Mouse (Mus musculus) liver, adult (tissue): Measurements from ENCODE around the gene Prlhr.

ENCODE experiments used
- GATA4 ChIP-seq: IDR thresholded peaks from 2 replicates; pipeline ENCODE4 v1.6.1; 2014; ENCODE audit warnings: mild to moderate bottlenecking, low read length; ENCODE audit not compliant: insufficient replicate concordance

The Prlhr gene

DNA sequence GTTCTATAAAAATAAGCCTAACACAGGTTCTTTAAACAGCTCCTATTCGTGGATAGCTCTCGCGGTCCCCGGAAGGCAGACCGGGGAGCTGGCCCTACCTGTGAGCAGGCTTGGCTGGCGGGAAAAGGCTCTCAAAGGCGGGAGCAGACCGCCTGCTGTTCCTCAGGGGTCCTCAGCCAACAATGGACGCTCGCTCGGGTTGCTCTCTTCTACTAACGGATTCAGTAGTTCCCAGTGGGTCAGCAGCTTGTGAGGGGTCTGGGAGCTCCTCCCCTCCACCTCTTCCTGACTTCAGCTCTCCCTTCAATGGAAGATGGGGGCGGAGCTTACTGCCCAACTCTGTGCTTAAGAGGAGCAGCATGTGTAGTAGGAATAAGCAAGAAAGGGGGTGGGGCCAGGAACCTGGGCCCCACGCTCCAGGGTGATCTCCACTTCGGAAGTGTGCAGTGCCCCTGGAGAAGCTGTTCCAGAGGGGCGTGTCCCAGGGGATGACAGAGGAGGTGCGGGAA, at the start of gene Prlhr:
Prlhr (minus strand) TSS at position 51 of the 509 bp plus-strand sequence.
- no peak for TF ChIP-seq GATA4

DNA sequence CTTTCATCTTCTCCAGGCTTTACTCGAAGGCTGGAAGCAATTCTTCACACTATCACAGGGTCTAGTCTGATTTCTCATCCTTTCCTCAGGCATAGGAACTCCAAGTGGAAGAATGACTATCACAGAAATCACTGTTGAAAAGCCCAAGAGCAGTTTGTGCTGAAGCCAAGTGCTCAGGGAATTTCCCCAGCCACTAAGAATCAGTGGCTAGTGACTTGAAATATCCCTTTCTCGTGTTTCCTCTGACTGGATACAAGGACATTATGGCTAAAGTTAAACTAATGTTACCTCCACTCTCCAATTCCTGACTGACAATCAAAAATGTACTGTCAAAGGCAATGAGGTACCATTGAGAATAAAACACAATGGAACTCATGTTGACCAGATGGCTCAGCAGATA, 47.0 kb upstream of the Prlhr start:
- TF ChIP-seq GATA4 = no peak

DNA sequence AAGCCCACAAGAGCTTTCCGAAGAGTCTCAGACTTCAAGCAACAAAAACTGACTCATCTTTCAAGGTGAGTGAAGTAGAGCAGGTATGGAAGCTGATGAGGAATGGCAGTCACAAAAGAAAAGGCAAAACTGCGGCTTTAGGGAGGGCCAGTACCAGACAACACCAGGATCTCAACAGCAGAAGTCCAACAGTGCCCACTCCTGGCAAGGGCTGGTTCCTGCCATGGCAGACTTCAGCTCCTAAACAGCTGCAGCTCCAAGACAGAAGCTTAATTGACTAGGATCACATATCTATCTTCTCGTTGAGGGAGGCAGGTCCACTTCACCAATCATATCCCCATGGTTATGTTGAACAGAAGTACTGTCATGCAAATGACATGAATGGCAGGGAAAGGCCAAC, 45.3 kb upstream of the Prlhr start:
- no peak for TF ChIP-seq GATA4

DNA sequence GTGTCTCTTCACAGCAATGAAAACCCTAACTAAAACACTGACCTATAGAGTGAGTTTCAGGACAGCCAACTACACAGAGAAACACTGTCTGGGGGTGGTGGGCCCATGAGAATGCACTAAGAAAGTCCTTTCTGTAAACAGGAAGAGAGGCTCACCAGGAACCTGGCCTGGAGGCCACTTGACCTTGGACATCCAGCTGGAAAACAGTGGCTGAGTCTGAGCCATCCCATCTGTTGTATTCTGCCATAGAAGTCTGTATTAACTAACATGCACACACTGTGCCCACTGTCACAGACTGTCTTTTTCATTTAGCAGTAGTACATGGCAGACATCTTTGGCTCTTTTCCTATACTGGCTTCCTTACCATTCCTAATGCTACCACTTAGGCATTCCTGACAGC, 32.1 kb upstream of the Prlhr start:
- TF ChIP-seq GATA4 = no peak

DNA sequence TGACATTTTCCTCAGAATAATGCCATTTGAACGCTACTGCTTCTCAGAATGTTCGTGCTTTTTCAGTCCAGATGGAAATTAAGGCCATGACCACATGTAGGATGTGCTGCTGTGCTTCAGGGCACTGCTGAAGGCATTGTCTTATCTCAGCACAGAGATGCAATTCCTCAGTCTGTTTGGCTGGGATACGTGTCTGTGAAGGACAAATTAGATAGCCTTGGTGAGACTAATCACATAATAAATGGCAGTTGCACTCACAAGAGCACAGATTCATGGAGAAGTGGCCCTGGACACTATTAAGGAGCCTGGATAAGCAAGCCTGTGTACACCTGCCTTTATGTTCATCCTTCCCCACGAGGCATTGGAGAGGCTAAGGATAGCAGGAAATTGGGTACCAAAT, 29.1 kb upstream of the Prlhr start:
- TF ChIP-seq GATA4 = no peak

DNA sequence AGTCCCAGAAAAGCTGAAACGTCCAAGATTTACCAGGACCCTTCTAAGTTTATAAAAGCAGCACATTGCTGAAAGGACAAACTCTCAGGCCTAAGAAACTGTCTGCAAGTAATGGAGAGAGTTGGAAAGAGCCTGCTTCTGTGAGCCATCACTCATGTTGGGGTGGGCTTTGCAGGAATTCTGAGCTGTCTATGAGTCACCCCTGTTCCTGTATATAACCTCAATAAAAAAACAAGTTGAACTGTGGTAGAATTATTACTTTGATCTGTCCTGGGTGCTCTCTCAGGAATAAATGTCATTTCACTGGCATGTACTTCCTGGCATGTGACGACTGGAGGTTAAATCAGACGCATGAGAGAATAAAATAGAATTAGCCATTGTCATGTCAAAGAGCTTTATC, 27.7 kb upstream of the Prlhr start:
- TF ChIP-seq GATA4 = no peak

DNA sequence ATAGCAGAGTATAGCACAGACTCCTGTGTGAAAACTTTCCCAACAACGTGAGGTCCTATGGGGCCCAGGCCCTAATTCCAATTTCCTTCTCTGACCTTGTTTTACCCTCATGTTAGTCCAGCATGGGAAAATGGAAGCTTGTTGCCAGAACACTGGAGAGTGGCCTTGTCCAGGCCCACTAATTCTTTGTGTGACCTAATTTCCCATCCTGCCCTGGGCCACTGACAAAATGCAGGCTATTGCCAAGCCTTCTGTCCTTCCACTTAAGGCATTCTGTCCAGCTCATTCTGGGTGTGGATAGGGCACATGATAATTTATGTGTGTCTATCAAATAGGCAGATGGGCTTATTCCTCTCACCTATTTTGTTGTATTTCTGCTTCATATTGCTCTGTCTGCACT, 21.5 kb upstream of the Prlhr start:
- TF ChIP-seq GATA4 = no peak

DNA sequence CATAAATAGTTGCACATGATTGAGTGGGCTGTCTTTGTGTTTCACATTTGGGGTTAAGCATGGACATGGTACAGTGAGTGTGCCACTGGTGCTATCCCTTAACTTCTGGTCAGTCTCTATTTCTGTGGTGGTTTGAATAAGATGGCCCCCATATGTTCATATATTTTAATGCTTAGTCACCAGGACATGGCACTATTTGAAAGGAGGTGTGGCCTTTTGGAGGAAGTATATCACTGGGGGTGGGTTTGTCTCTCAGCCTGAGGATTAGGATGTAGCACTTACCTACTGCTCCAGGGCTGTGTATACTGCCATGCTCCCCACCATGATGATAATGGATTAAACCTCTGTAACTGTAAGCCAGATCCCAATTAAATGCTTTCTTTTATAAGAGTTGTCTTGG, 17.2 kb upstream of the Prlhr start:
- TF ChIP-seq GATA4 = no peak

DNA sequence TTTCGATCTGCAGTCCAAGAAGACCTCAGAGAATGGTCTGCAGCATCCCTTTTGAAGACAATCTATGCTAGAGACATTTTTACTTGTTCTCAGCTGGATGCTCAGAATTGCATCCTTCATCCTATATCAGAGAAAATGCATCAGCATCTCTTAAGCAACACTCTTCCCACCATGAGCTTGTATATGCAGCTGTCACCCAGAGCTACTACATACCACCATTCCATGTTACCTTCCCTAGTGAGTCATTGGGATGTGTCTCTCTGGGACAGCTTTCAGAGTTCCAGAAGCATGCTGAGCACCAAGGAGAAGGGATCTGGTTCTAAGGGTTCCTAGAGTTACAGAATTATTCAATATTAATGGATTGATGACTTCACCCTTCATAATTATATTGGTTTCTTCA, 10.8 kb upstream of the Prlhr start:
- TF ChIP-seq GATA4 = no peak

DNA sequence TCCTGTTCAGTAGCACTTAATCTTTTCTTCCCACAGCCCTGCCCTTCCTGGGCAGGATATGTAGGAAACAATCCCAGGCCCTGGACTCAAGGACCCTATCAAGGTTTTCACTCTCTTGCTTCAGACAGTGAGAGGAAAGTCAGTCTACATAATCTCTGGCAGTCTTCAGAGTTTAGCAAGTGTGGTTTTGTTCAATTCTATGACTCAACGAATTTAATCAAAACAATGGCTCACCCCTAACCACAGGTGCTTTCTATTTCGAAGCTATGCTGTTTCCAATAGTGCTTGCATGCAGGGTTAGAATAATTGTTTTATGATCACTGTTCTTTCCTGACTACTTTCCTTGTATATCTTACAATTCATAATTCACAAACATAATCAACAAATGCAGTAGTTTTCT, 9.7 kb upstream of the Prlhr start:
- no peak for TF ChIP-seq GATA4

DNA sequence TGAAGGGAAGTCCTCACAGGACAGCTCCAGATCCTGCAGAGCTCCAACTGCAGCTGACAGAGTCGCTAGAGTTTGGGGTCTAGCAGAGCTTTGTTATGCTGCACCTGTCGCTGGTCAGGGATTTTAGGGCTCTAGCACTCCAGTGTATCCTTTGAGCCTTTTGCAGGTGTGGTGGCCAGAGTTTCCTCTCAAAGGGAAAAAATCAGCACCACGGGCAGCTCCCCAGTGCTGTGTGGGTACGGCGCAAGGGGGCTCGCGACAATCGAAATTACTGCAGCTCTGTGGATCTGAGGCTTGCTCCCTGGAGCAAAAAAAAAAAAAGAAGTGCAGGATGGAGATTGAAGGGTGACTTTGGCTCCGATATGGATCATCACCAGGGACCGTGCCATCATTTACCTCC, 742 bp upstream of the Prlhr start:
- TF ChIP-seq GATA4 = no peak

DNA sequence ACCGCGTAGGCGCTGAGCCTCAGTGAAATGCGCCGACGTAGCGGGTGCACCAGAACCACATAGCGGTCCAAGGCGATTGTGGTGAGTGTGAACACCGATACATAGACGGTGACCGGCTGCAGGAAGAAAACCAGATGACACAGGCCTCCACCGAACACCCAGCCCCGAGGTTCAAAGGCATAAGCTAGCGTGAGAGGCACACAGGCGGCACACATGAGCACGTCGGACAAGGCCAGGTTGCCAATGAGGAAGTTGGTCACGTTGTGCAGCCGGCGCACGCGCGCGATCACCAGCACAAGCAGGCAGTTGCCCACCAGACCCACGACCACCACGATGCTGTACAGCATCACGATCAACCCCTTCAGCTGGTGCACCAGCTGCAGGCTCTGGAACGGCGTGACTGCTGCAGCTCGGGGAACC, 506 bp downstream of the Prlhr start:
- TF ChIP-seq GATA4 = no peak

DNA sequence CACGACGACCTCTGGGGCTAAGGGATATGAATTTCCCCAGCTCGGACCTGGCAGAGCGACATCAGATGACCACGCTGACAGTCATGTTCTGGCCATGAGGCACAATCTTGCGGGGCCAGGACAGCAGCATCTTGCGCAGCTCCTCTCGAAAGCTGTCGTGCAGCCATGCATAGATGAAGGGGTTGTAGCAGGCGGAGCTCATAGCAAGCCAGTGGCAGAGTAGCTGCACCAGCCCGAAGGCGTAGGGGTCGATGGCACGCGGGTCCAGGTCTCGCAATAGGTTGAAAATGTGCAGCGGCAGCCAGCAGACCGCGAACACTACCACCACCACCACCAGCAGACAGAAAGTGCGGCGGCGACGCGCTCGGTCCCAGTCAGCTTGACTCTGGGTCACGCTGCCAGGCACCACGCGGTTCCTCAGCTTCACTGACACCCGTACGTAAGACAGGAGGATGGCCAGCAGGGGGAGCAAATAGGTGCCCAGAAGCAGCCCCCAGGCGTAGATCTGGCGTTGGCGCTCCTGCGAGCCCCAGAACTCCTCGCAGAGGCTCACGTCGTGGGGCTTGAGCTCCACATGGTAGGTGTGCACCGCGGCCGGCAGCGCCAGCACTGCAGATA, 1.0 kb downstream of the Prlhr start:
- TF ChIP-seq GATA4 = no peak

DNA sequence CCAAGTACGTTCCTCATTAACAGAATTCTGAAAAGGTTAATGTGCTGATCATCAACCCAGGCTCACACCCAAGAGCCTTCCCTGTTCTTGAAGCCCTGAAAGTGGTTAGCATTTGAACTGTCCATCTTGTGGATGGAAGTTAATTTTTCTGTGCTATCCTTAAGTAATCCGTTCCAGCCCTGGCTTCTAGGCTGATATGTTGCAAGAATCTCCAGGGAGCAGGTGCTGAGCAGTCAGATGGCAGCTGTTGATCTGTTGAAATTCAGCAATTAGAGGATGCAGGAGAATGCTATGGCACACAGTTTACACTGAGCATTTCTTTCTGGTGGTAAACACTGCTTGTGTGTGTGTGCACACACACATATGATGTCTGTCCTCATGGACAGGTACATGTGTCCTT, 2.4 kb downstream of the Prlhr start:
- no peak for TF ChIP-seq GATA4

DNA sequence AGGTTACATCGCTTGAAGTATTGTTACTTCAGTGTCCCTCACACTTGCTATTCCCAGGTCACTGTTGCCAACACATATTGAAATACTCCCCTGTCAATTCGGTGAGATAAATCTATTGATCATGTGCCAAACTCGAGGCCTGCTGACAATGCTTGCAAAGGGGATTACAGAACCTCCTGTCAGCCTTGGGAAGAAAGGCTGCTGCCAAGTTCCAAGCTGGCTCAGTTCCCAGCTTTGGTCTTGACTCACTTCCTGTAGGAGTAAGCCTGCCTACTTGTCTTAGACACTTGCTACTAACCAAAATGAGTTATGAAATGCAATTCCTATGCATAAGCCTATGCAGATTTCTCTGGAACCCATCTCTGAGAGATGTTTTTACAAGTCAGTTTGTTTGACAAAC, 4.2 kb downstream of the Prlhr start:
- no peak for TF ChIP-seq GATA4

DNA sequence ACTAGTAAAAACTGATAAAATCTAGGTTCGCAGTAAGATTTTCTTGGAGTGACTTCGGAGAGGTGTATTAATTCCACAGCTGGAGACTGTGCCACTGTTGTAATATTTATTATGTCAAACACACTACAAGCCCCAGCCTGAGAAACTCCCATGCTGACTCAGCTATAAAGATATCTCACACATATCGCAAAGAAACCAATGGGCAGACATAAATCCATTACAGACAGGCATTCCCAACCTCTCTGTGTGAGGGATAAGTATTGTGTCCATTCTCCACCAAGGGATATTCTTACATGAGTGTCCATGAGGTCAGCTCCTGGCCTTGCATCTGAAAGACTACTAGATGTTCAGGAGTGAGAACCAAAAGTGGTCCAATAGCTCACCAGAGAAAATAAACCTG, 4.7 kb downstream of the Prlhr start:
- TF ChIP-seq GATA4 = no peak

DNA sequence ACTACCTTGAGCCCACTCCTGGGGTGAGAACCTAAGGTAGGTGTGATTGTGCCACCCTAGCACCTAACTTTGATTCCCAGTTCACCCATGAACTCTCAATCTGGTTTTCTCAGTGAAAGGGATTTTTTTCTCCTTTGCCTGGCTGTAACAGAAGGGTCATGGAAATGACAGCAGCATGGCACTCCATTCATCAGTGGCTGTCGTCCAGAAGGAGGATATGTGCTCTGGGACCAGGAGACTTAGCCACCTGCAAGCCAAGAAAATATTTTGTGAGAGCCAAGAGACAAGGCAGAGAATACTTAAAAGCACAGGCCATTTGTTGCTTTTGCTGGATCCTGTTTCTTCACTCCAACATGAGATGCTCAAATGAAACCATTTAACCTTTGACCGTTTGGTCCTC, 6.6 kb downstream of the Prlhr start:
- TF ChIP-seq GATA4 = no peak
